Comparison of ENCODE assay signal across 8 mouse cellular contexts in genomic region chr2:10825278-10826133, GRCm38 (mm10).
A peak's percentile ranks its signal among the peaks of the same experiment; 100 is the strongest.
DNase-seq lines count a peak whose midpoint lies in the region; ATAC-seq and TF ChIP-seq lines count a peak whose summit lies in the region.

No protein-coding gene starts in this region.

- in situ Hi-C loops in Patski (cut with MboI; ENCODE audit: low pct_unique_long_range_greater_than_20kb): no loop called here

- CTCF ChIA-PET in Patski (lab: Charles Lee): interaction anchor here (0.9 to 2.2 kb wide), 4 partner anchors 9 to 398 kb away, joined by 3 to 7 read pairs (median 3); no protein-coding TSS in a partner anchor

- TF ChIP-seq CTCF in Patski (IDR thresholded peaks at IDR 0.05): peak; percentile 88
- TF ChIP-seq CTCF in forebrain, postnatal 0 days (IDR thresholded peaks at IDR 0.05; ENCODE audit: low read depth): peak; percentile 85

- H3K27me3 ChIP-seq in Patski: peaks cover 5% of the 10 kb centered on the region
- H3K27me3 ChIP-seq in forebrain, postnatal 0 days (ENCODE audit: insufficient read depth, low read length): 0 out of 2 replicates have a peak, but pooled peaks cover 3% of the 10 kb centered on the region
- H3K27me3 ChIP-seq in hindbrain, embryonic 14.5 days (ENCODE audit: control insufficient read depth, insufficient read depth, low read length): peaks cover 3% of the 10 kb centered on the region; the same call in 1 of the 2 replicates

- H3K9me3 ChIP-seq in forebrain, postnatal 0 days (ENCODE audit: low read length): no peaks in the 10 kb centered on the region
- no peaks in the 10 kb centered on the region for H3K9me3 ChIP-seq in hindbrain, embryonic 14.5 days (ENCODE audit: control insufficient read depth, low read length)

- ATAC-seq in Patski: peak; percentile 71
- ATAC-seq in forebrain, postnatal 0 days: peak; percentile 88
- ATAC-seq in hindbrain, embryonic 14.5 days (ENCODE audit: low FRiP score): peak; percentile 86

- POLR2A ChIA-PET in Patski (lab: Charles Lee): no interaction called here

- H3K4me2 ChIP-seq in forebrain, postnatal 0 days (ENCODE audit: low read depth): peak overlapping the region; percentile 50
- peak overlapping the region; percentile 56 for H3K4me2 ChIP-seq in hindbrain, embryonic 14.5 days (replicated peaks)

- no peak overlapping the region for H3K27ac ChIP-seq in forebrain, postnatal 0 days (ENCODE audit: low read depth, low read length)
- H3K27ac ChIP-seq in hindbrain, embryonic 14.5 days: no peak overlapping the region

- 25% methylated on average over 29 of the region's 29 CpGs for WGBS in forebrain, postnatal 0 days
- 28% methylated on average over 29 of the region's 29 CpGs for WGBS in hindbrain, embryonic 14.5 days

- DNase-seq in Patski (ENCODE audit: low read depth, low spot score): peak; percentile 9
- peak; percentile 40 to 62 for DNase-seq in cerebellum, adult 18-20 months
- DNase-seq in forebrain, postnatal 0 days: peak; percentile 86
- DNase-seq in hindbrain, embryonic 14.5 days (ENCODE audit: low spot score): peak; percentile 85
- DNase-seq in layer of hippocampus, postnatal 14 days (ENCODE audit: low spot score in 2 of 2): peak; percentile 50 to 72
- DNase-seq in lung, postnatal 10 days: peak; percentile 68
- DNase-seq in ovary, postnatal 36 days (ENCODE audit: low spot score): peak; percentile 58
- peak; percentile 80 for DNase-seq in thymus, postnatal 4 days

- H3K4me1 ChIP-seq in forebrain, postnatal 0 days (ENCODE audit: insufficient read depth): no peaks in the 10 kb centered on the region
- no peaks in the 10 kb centered on the region for H3K4me1 ChIP-seq in hindbrain, embryonic 14.5 days (replicated peaks; ENCODE audit: control insufficient read depth, insufficient read depth, low read length)

- peak overlapping the region; percentile 39 for H3K9ac ChIP-seq in forebrain, postnatal 0 days
- peak overlapping the region; percentile 67 for H3K9ac ChIP-seq in hindbrain, embryonic 14.5 days

- H3K4me3 ChIP-seq in forebrain, postnatal 0 days (ENCODE audit: low read depth, low read length): peak overlapping the region; percentile 36
- peak overlapping the region; percentile 38 for H3K4me3 ChIP-seq in hindbrain, embryonic 14.5 days (replicated peaks; ENCODE audit: low read length)

- no peaks in the 10 kb centered on the region for H3K36me3 ChIP-seq in forebrain, postnatal 0 days (ENCODE audit: insufficient read depth)
- no peaks in the 10 kb centered on the region for H3K36me3 ChIP-seq in hindbrain, embryonic 14.5 days (replicated peaks; ENCODE audit: control insufficient read depth, insufficient read depth)

Comparison
In these comparisons a context has a peak if more than half of its experiments do, and no peak if none do; other contexts are left out.
1. DNase-seq: peak in every context shown above with its lines; median percentile 86 in forebrain, postnatal 0 days; 85 in hindbrain, embryonic 14.5 days; 80 in thymus, postnatal 4 days; 68 in lung, postnatal 10 days; 61 in layer of hippocampus, postnatal 14 days; 58 in ovary, postnatal 36 days; 51 in cerebellum, adult 18-20 months; 9 in Patski.